Mouse (Mus musculus): Measurements from ENCODE around the gene Ttpal. TPM values are rescaled to one million over a fixed set of nuclear protein-coding genes. Genes with fewer than 3 reads are reported as not detected.

The Ttpal gene
- total RNA-seq, 2 experiments from 2014 or later, result 15.5 to 17.1 TPM

DNA sequence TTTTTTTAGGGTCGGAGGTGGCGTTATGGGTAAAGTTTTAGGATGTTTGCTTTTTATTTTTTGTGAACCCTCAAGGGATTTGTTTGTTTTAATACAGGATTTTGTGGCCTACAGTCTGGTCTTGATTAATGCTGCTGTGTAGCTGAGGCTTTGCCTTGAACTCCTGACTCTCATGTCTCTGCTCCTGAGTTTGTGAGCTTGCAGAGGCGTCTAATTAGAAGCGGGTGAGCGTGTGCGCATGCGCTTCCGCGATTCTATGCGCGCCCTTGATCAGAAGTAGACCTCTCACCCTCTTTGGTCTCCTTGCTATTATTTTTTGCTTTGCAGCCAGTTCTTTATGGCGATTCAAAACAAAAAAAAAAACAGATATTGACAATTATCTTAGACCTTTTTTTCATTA, 57.3 kb downstream of the Ttpal start:
- DNase-seq (ENCODE audit: low spot score in 2 of 2), result no peak

GRCm38 (mm10) chr2:163660103-163660701, 58.1 kb downstream of the Ttpal start:
- DNase-seq (ENCODE audit: low spot score in 2 of 2), result no peak

GRCm38 (mm10) chr2:163661371-163661850, 59.3 kb downstream of the Ttpal start:
- DNase-seq (ENCODE audit: low spot score in 2 of 2), result no peak

DNA sequence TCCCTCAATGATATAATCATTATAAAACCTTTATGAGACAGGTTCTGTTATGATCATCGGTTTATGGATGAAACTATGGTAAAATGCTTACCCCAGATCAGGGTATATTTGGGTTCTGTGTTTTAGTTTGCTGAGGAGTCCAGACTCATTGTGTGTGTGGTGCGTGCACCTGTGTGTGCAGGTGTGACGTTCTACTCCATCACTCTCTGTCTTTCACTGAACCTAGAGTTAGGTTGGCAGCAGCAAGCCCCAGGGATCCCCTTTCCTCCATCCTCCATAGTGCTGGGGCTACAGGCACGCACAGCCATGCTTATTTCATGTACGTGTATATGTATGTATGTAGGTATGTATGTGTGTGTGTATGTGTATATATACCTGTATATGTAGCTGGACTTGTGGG, 60.0 kb downstream of the Ttpal start:
- no peak for DNase-seq (ENCODE audit: low spot score in 2 of 2)

- DNase-seq (ENCODE audit: low spot score in 2 of 2), result no peak
These were observed 60.6 kb downstream of the Ttpal start for GRCm38 (mm10) chr2:163662698-163663221.

GRCm38 (mm10) chr2:163663930-163664329, 61.8 kb downstream of the Ttpal start:
- no peak for DNase-seq (ENCODE audit: low spot score in 2 of 2)

DNA sequence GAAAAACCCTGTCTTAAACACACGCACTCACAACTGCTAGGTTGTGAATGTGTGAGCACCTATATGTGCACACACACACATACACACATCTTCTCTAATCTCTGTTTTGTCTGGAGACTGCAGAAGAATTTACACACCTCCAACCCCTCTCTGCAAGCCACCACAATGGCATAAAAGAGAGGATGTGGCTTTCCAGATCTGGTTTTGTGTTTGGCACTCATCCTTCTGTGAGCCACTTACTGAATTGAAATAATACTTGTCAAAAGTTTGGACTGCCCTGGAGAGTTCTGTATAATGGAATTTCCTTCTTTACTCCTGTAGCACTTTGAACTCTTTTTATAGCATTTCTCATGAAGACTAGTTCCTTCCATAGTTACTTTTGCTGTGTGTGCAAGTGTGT, 64.9 kb downstream of the Ttpal start:
- DNase-seq (ENCODE audit: low spot score in 2 of 2), result no peak

Other genes with a start within 250 kb of the Ttpal start
- 100 to 1,000 TPM; 166 to 199 TPM for gene Jph2, start 204.3 kb upstream of the Ttpal start, total RNA-seq (2021)
- gene Oser1, start 177.6 kb upstream of the Ttpal start, total RNA-seq (2021), result 10 to 100 TPM; 31.3 to 33.8 TPM
- not detected for gene Gdap1l1, start 163.8 kb upstream of the Ttpal start, total RNA-seq (2021)
- 10 to 100 TPM; 19.6 to 21.6 TPM for gene Fitm2, start 129.7 kb upstream of the Ttpal start, total RNA-seq (2021)
- not detected for gene R3hdml, start 110.0 kb upstream of the Ttpal start, total RNA-seq (2021)
- under 1 TPM; 0.07 to 0.54 TPM for gene Hnf4a, start 95.5 kb upstream of the Ttpal start, total RNA-seq (2021)
- gene Serinc3, start 42.8 kb downstream of the Ttpal start, total RNA-seq (2021), result 100 to 1,000 TPM; 152 to 163 TPM
- 100 to 1,000 TPM; 153 to 176 TPM for gene Pkig, start 56.1 kb downstream of the Ttpal start, total RNA-seq (2021)
- 1 to 10 TPM; 2.6 to 2.9 TPM for gene Ada, start 147.9 kb downstream of the Ttpal start, total RNA-seq (2021)
- gene Ccn5, start 218.5 kb downstream of the Ttpal start, total RNA-seq (2021), result under 1 TPM; 0.91 to 0.93 TPM

Measured in gastrocnemius, postnatal 4 days (tissue).